Mouse (Mus musculus) ES-E14 (cell line): ENCODE data around the gene Mkln1. TPM values are rescaled to one million over a fixed set of nuclear protein-coding genes. Genes with fewer than 3 reads are reported as not detected.
A peak's percentile ranks its signal among the peaks of the same experiment; 100 is the strongest.

Source experiments
- DNase-seq: peaks from one replicate; pipeline ENCODE4 v3.0.0-alpha.2; 2013; ENCODE audit warnings: low read depth, low spot score
- H3K27ac ChIP-seq: 2 replicates; pipeline ENCODE4 v1.5.1; 2012; ENCODE audit warnings: low read depth, mild to moderate bottlenecking, low read length, moderate library complexity, mixed read lengths; ENCODE audit not compliant: poor library complexity, insufficient read depth, severe bottlenecking
- H3K36me3 ChIP-seq: 2 replicates; pipeline ENCODE4 v1.6.1; 2012; ENCODE audit warnings: mild to moderate bottlenecking, low read length, moderate library complexity, mixed read lengths; ENCODE audit not compliant: control insufficient read depth, poor library complexity, insufficient read depth, severe bottlenecking
- H3K4me1 ChIP-seq, 2 experiments: fragments of 150-350 bp in 1 of 2; sonication (generic) in 1 of 2; 2 replicates each; pipeline ENCODE4 v1.6.1; 2012; ENCODE audit warnings: low read length in 2 of 2, mild to moderate bottlenecking in 1 of 2, mixed read lengths in 1 of 2; ENCODE audit not compliant: control insufficient read depth in 2 of 2, insufficient read depth in 2 of 2, poor library complexity in 1 of 2
- H3K4me3 ChIP-seq, 2 experiments: fragments of 150-350 bp in 1 of 2; sonication (generic) in 1 of 2; 2 replicates each; pipeline ENCODE4 v1.5.1; 2012; ENCODE audit warnings: low read length in 2 of 2, low read depth in 1 of 2, mild to moderate bottlenecking in 1 of 2, mixed read lengths in 1 of 2; ENCODE audit not compliant: insufficient read depth in 1 of 2, poor library complexity in 1 of 2, severe bottlenecking in 1 of 2
- H3K9ac ChIP-seq: 2 replicates; pipeline ENCODE4 v1.6.1; 2012; ENCODE audit warnings: low read depth, mild to moderate bottlenecking, low read length, mixed read lengths; ENCODE audit not compliant: poor library complexity, insufficient read depth, severe bottlenecking
- H3K9me3 ChIP-seq: fragments of 150-350 bp; sonication (generic); 2 replicates; pipeline ENCODE4 v1.6.1; 2012; ENCODE audit warnings: low read depth, mild to moderate bottlenecking, low read length; ENCODE audit not compliant: control insufficient read depth, insufficient read depth
- CHD2 ChIP-seq: IDR thresholded peaks from 2 replicates; pipeline ENCODE4 v1.6.1; 2014; ENCODE audit warnings: mild to moderate bottlenecking, low read depth, low read length, inconsistent platforms
- HCFC1 ChIP-seq: IDR thresholded peaks from 2 replicates; pipeline ENCODE4 v1.6.1; 2012; ENCODE audit warnings: low read length, inconsistent platforms, borderline replicate concordance; ENCODE audit not compliant: insufficient read depth
- MAFK ChIP-seq: IDR thresholded peaks from 2 replicates; pipeline ENCODE4 v1.6.1; 2014; ENCODE audit warnings: mild to moderate bottlenecking, low read depth, low read length, inconsistent platforms; ENCODE audit not compliant: insufficient read depth
- ZC3H11A ChIP-seq: IDR thresholded peaks from 2 replicates; pipeline ENCODE4 v1.6.1; 2012; ENCODE audit warnings: low read depth, mild to moderate bottlenecking, inconsistent platforms, low read length, borderline replicate concordance
- ZNF384 ChIP-seq: IDR thresholded peaks from 2 replicates; pipeline ENCODE4 v1.6.1; 2012; ENCODE audit warnings: low read depth, low read length, inconsistent platforms
- in situ Hi-C, 2 experiments: fragments of 600-800 bp; cut with MboI; formaldehyde crosslinking; loops; one replicate each; pipeline ENCODE4 v1.15.1; 2025; ENCODE audit warnings: low sequenced_read_pairs in 2 of 2, inconsistent platforms in 1 of 2; ENCODE audit not compliant: unreplicated experiment in 2 of 2
- total RNA-seq: library from RNA; depleted of rRNA; stranded (reverse); fragments of 300-350 nt; gene quantifications from 2 replicates; pipeline ENCODE4 v1.2.3, GENCODE M21; 2012

Mkln1 gene
- total RNA-seq, 1 experiment = 78.0 TPM

GRCm38 (mm10) chr6:31437264-31437663 is 38.7 kb downstream of the Mkln1 start:
- in situ Hi-C loops = no loop called here
- Histone ChIP-seq H3K9ac (no peak overlapping the region), H3K4me3 (no peak overlapping the region), H3K4me1 (no peaks in the 10 kb centered on the region), H3K9me3 (no peaks in the 10 kb centered on the region), H3K36me3 (peaks cover 8% of the 10 kb centered on the region; the same call in 1 of the 2 replicates), H3K27ac (no peak overlapping the region)
- no peak for DNase-seq
- TF ChIP-seq ZC3H11A (no peak), CHD2 (no peak), ZNF384 (no peak), MAFK (no peak), HCFC1 (no peak)

GRCm38 (mm10) chr6:31445258-31445657 is 46.7 kb downstream of the Mkln1 start:
- no peak for DNase-seq
- H3K4me1 ChIP-seq = no peaks in the 10 kb centered on the region
- in situ Hi-C loops = no loop called here

GRCm38 (mm10) chr6:31453735-31454134 is 55.2 kb downstream of the Mkln1 start:
- Histone ChIP-seq H3K9me3 (no peaks in the 10 kb centered on the region), H3K36me3 (no peaks in the 10 kb centered on the region), H3K4me1 (no peaks in the 10 kb centered on the region), H3K4me3 (no peak overlapping the region), H3K9ac (no peak overlapping the region), H3K27ac (no peak overlapping the region)
- no peak for TF ChIP-seq CHD2
- TF ChIP-seq HCFC1 = no peak
- no peak for TF ChIP-seq MAFK
- peak; percentile 63; the same call in 1 of the 2 replicates for TF ChIP-seq ZC3H11A
- DNase-seq = peak; percentile 20
- in situ Hi-C loops = no loop called here

More at GRCm38 (mm10) chr6:31445258-31445657, 46.7 kb downstream of the Mkln1 start:
- Histone ChIP-seq H3K9me3 (no peaks in the 10 kb centered on the region), H3K36me3 (no peaks in the 10 kb centered on the region), H3K4me3 (no peak overlapping the region), H3K27ac (no peak overlapping the region), H3K9ac (no peak overlapping the region)
- no peak for TF ChIP-seq HCFC1
- no peak for TF ChIP-seq ZC3H11A
- TF ChIP-seq ZNF384 = no peak
- TF ChIP-seq MAFK = no peak
- TF ChIP-seq CHD2 = no peak

- DNase-seq = no peak
- Histone ChIP-seq H3K9me3 (no peaks in the 10 kb centered on the region), H3K27ac (no peak overlapping the region), H3K4me3 (no peak overlapping the region), H3K36me3 (no peaks in the 10 kb centered on the region), H3K4me1 (no peaks in the 10 kb centered on the region), H3K9ac (no peak overlapping the region)
- in situ Hi-C loops = no loop called here
- TF ChIP-seq ZNF384 (no peak), HCFC1 (no peak), MAFK (no peak), ZC3H11A (no peak), CHD2 (no peak)
Measured at GRCm38 (mm10) chr6:31455376-31455775, 56.8 kb downstream of the Mkln1 start.

- no peaks in the 10 kb centered on the region for H3K4me1 ChIP-seq
- H3K36me3 ChIP-seq = no peaks in the 10 kb centered on the region
- no peak for DNase-seq
- H3K9me3 ChIP-seq = no peaks in the 10 kb centered on the region
- H3K9ac ChIP-seq = no peak overlapping the region
- no peak overlapping the region for H3K4me3 ChIP-seq
- in situ Hi-C loops = no loop called here
- H3K27ac ChIP-seq = no peak overlapping the region
- TF ChIP-seq CHD2 = no peak
- no peak for TF ChIP-seq ZNF384
- TF ChIP-seq HCFC1 = no peak
- TF ChIP-seq MAFK = no peak
- TF ChIP-seq ZC3H11A = no peak
Measured at GRCm38 (mm10) chr6:31456988-31457387, 58.5 kb downstream of the Mkln1 start.
